Mouse (Mus musculus): Measurements from ENCODE around the gene Ttc37.

Gene Ttc37

DNA sequence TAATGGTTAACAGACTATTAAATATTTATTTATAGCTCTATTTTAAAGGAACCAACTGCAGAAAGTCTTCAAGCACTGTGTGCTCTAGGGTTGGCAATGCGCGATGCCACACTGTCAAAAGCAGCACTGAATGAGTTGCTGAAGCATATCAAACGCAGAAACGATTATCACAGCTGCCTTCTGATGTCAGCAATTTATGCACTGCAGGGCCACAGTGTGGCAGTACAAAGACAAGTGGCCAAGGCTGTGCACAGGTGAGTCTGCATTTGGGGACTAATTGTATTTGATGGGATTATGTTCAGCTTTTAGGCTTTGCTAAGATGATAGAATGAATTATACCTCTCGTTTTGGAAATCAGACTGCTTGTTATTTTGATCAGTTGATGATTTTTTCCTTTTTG is 51.9 kb downstream of the Ttc37 start:
- in situ Hi-C loops (cut with MboI; ENCODE audit: unreplicated experiment in 2 of 2), result no loop called here

DNA sequence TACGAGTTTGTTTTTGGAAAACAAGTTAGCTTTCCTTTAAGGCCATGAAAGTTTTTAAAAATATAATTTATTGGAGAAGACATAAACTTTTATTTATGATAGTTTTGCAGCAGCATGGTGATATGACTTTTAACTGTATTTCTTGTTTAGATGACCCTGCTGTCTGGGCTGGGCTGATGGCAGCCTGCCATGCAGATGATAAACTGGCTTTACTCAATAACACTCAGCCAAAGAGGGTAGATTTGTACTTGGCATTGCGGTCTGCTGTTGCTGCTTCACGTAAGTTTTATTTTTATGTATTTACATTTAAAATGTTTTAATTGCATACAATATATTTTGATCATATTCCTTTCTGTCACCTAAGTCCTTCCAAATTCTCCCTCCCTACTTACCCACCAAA is 58.6 kb downstream of the Ttc37 start:
- in situ Hi-C loops (cut with MboI; ENCODE audit: unreplicated experiment in 2 of 2), result no loop called here

DNA sequence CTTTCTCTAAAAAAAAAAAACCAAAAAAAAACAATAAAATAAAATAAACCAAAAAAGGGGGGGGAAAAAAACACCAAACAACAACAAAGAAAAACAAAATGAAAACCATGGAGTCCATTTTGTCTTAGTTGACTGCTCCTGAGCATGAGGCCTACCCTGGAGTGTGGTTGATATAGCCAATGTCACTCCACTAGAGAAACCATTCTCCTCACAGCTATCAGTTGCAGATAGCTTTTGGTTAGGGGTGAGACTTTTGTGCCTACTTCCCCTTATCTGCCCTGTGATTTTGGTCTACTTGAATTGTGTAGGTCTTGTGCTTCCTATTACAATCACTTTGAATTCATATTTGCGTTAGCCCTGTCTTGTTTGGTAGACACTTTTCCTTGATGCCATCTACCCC is 59.0 kb downstream of the Ttc37 start:
- in situ Hi-C loops (cut with MboI; ENCODE audit: unreplicated experiment in 2 of 2), result no loop called here

DNA sequence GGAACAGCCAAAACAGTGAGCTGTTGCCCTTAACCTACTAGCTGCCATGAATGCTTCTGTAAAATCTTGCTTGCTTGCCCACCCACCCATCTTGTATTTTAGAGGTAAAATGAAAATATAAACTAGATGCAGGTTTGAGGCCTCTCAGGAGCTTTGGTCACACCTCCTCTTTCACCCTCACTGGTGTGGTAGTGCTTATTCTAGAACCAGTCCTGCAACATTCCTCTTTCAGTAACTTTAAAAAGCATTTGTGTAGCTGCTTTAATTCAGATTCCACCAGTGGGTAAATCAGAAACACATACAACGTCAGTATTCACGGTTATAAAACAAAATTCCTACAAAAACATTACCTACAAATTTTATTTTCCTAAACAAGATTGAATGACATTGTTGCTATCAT is 62.1 kb downstream of the Ttc37 start:
- in situ Hi-C loops (cut with MboI; ENCODE audit: unreplicated experiment in 2 of 2), result no loop called here

DNA sequence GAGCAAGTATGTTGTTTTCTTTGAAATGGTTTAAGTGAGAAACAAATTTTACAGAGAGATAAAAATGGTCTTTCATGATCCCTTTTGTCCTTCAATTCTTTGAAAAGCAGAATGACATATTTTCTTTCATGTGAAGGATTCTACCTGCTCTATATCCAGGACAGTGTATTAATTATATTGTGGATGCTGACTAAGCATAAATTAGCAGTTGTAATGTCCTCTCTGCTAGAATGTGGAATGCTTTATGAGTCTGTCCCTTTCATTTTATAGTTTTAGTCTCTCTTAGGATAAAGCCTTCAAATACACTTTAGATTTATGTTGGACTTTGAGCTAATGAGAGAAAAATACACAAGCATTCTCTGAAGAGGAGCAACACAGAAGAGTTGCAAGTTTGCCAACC is 75.8 kb downstream of the Ttc37 start:
- in situ Hi-C loops (cut with MboI; ENCODE audit: unreplicated experiment in 2 of 2), result no loop called here

DNA sequence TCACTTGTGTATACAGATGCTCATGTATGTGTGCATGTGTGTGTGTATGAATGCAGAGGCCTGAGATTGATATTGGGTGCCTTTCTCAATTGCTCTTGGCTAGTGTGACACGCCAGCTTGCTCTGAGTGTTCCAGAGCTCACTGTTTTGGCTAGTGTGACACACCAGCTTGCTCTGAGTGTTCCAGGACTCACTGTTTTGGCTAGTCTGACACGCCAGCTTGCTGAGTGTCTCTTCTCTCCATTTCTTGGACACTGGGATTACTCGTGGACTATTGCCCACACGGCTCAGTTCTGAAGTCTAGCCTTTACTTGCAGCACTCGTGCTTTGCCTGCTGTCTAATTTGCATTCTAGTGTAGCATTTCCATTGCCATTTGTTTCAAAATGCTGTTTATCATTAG is 80.2 kb downstream of the Ttc37 start:
- in situ Hi-C loops (cut with MboI; ENCODE audit: unreplicated experiment in 2 of 2), result no loop called here

DNA sequence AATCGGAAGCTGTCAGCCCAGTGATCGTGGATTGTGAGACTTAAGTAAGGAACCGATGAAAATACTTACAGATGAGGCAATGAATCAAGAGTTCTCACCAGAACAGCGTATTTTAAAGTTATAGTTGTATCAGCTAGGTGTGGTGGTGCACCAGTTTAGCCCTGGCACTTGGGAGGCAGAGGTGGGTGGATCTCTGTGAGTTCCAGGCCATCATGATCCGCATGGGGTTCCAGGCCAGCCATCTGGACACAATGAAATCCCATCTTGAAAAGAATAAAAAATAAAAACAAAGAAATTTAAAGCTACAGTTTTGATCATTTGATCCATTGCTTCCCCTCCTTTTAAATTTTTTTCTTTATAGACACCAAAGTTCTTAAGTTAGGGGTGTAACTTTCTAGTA is 89.1 kb downstream of the Ttc37 start:
- in situ Hi-C loops (cut with MboI; ENCODE audit: unreplicated experiment in 2 of 2), result no loop called here

DNA sequence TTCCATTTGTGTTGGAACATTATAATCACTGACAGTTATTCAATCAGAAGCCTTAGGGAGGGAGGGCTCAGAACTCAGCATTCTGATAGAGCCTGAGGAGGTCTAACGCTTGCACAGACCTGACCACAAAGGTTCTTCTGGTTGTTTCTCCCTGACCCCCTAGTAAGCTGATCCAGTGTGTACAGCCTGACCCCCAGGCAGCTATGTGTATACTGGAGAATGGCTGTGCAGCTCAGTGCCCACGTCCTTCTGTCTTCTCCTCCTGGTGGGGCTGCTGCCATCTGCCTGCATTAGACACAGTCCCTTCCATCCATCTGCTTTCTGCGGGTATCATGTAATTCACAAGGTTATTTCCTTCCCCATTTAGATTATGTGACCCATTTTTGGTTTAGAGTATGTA is 90.7 kb downstream of the Ttc37 start:
- in situ Hi-C loops (cut with MboI; ENCODE audit: unreplicated experiment in 2 of 2), result no loop called here

DNA sequence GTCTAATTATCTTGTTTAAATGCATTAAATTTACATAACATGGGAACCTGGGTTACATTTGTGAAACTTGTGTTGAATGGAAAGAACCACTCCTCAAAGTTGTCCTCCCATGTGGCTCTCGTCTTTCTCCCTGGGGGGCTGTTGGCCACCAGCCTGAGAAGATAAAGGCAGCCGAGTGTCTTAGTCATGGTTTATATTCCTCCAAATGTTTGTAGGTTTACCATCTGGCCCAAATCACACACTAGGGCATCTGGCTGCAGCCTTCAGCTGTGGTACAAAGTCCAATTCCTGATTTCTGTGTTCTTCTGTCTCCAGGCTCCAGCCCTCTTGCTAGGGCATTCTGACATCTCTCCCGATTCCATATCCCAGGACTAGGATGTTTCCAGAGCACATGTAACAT is 91.7 kb downstream of the Ttc37 start:
- in situ Hi-C loops (cut with MboI; ENCODE audit: unreplicated experiment in 2 of 2), result loop anchor here in 1 of 2 experiments (5.0 kb wide), 1 partner anchor 67 kb away; no protein-coding TSS in a partner anchor

DNA sequence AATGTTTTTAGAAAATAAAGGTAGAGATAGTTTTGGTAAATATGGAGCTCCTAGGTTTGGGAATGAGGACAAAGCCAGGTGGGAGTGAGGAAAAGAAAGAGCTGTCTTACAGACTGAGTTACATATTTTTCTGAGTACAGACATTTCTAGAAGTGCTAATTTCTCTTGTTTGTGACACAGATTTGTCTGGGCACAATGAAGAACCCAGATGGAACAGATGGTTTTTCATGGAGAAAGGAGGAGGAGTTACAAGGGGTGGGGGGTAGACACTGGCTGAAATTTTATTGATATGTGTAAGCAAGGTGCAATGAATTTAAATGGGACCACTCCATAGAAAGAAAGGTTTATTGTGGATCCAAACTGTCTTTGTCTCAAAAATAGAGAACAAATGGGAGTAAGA is 96.4 kb downstream of the Ttc37 start:
- in situ Hi-C loops (cut with MboI; ENCODE audit: unreplicated experiment in 2 of 2), result loop anchor here in 1 of 2 experiments (5.0 kb wide), 1 partner anchor 62 kb away; no protein-coding TSS in a partner anchor

DNA sequence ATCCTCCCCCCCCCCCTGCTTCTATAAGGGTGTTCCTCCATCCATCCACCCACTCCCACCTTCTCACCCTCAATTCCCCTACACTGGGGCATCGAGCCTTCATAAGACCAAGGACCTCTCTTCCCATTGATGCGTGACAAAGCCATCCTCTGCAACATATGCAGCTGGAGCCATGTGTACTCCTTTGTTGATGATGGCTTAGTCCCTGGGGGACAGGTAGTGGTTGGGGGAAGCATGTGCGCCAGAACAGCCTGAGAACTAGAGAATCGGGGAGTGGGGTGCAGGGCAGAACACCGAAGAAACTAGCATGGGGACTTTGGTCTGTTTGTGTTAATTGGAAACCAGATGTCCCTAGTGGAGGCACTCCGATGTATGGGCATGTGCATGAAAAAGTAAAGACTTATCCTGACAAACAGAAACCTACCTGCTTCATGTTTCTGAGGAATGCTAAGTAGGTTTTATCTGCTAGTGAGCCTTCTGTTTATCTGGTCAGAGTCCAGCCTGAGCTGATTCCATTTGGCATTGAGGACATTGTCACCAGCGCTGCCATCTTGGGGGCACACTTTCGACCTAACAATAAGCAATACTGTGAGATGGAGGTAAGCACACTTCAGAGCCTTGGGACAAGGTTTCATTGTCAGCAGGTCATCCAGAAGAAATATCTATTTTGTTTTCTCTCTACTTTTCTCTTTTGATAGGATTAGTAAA is 97.1 kb downstream of the Ttc37 start:
- in situ Hi-C loops (cut with MboI; ENCODE audit: unreplicated experiment in 2 of 2), result no loop called here

DNA sequence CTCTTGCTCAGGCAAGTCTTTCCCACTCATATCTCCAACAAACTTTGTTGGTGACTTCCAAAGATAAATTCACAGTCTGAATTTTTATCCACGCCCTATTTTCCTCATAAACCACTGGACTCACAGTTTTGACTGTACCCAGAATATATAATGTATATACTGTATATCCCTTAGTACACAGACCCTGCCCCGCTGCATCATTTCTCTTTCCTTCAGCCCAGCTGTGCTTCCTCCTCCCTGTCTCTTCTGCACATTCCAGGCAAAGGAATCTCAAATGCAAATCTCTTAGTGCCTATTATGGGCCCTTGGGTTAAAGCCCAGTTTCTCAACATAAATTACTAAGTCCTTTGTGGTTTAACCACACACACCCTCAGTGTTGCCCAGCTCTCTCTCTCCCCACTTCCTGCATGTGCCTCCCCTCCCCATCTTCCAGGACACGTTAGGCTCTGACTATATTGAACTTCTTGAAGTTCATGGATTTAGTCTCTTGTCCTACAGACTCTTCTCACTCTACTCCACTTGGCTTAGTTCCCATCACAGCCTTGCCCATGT is 98.8 kb downstream of the Ttc37 start:
- in situ Hi-C loops (cut with MboI; ENCODE audit: unreplicated experiment in 2 of 2), result no loop called here

DNA sequence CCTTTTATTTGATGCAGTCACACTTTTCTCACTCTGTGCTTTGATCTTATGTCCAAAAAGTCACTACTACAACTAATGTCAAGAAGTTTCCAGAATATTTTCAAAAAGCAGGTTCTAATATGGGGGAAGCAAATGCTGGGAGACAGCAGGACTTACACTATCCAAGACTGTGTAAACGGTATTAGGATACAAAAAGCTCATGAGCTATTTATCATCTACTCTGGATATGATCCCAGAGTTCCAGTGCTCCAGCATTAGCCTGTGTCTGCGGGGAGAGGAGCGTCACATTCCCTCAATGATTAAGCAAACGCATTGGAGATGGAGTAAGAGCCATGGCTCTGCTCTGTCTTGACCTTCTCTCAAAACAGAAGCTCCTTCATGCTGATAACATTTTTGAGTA is 101.4 kb downstream of the Ttc37 start:
- in situ Hi-C loops (cut with MboI; ENCODE audit: unreplicated experiment in 2 of 2), result no loop called here

DNA sequence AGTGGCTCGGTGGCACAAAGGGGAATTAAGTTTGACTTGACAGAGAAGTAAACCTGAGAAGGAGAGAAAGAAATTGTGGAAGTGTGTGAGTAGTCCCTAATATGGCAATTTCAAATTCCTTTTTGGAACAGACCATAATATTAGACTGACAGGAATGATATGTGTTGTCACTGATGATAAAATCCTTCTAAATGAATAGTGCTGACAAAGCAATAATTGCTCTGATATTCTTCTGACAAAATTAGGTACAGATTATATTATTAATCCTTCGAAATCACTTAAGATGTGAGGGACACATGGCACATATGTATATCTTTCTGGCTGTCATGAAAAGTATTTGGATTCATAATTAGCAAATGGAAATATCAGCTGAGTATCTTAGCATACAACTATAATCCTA is 116.4 kb downstream of the Ttc37 start:
- in situ Hi-C loops (cut with MboI; ENCODE audit: unreplicated experiment in 2 of 2), result loop anchor here (5.0 kb wide), 4 partner anchors 87 to 467 kb away; partner anchors contain the start of gene Fam81b (in 1 of the 2)

DNA sequence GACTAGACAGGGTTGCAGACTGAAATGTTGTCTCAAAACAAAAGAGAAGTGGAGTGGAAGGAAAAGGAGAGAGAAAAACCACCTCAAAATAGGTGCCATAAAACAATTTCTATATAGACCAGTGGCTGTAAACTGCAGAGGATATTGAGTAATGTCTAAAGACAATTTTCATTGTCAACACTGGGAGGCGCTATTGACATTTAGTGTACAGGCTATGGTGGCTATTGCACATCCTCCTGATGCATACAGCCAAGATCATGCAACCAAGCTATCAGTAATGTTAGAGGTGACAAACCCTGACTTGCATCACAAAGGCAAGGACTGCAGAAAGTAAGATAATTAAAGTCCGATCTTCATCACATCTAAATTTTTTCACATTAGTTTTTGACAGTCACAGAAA is 116.9 kb downstream of the Ttc37 start:
- in situ Hi-C loops (cut with MboI; ENCODE audit: unreplicated experiment in 2 of 2), result loop anchor here (5.0 kb wide), 4 partner anchors 87 to 467 kb away; partner anchors contain the start of gene Fam81b (in 1 of the 2)

Data from v-Abl transformed pro-B cells (cell line).